Mouse (Mus musculus) small intestine, adult 2 months (tissue): ENCODE data around the gene Pdcl2. TPM values are rescaled to one million over a fixed set of nuclear protein-coding genes. Genes with fewer than 3 reads are reported as not detected.

Experiments
- H3K27ac ChIP-seq: fragments of 200-500 bp; 2 replicates; pipeline ENCODE4 v1.5.1; 2012; ENCODE audit warnings: low read depth, low read length, control low read depth, inconsistent platforms; ENCODE audit not compliant: insufficient read depth
- H3K27me3 ChIP-seq: fragments of 200-500 bp; 2 replicates; pipeline ENCODE4 v1.6.1; 2012; ENCODE audit warnings: mild to moderate bottlenecking, moderate library complexity, low read length, inconsistent platforms; ENCODE audit not compliant: control insufficient read depth, insufficient read depth
- H3K36me3 ChIP-seq: fragments of 200-500 bp; 2 replicates; pipeline ENCODE4 v1.6.1; 2012; ENCODE audit warnings: mild to moderate bottlenecking, low read length, control low read depth, inconsistent platforms; ENCODE audit not compliant: control insufficient read depth, insufficient read depth
- H3K4me1 ChIP-seq: fragments of 200-500 bp; 2 replicates; pipeline ENCODE4 v1.6.1; 2012; ENCODE audit warnings: low read length, inconsistent platforms, mixed read lengths; ENCODE audit not compliant: control insufficient read depth, insufficient read depth, insufficient read length
- H3K4me3 ChIP-seq: fragments of 200-500 bp; 2 replicates; pipeline ENCODE4 v1.5.1; 2012; ENCODE audit warnings: low read depth, mild to moderate bottlenecking, control low read depth, inconsistent platforms, low read length, moderate library complexity
- CTCF ChIP-seq: fragments of 200-500 bp; IDR thresholded peaks from 2 replicates; pipeline ENCODE4 v1.5.1; 2012; ENCODE audit warnings: low read depth, mild to moderate bottlenecking, control low read depth, inconsistent platforms, low read length, moderate library complexity, mixed read lengths; ENCODE audit not compliant: insufficient replicate concordance, insufficient read length; ENCODE audit errors: extremely low read depth
- POLR2A ChIP-seq: fragments of 200-500 bp; IDR thresholded peaks from 2 replicates; pipeline ENCODE4 v1.6.1; 2012; ENCODE audit warnings: low read depth, mild to moderate bottlenecking, control low read depth, inconsistent platforms, low read length, moderate library complexity
- WGBS: fragments of 180-500 bp; shearing (Covaris S2); methylation state at CpG from one replicate; pipeline ENCODE4 v1.1.7; 2018; 5-methylcytosine and 5-hydroxymethylcytosine counted together
- polyA plus RNA-seq: library from polyadenylated mRNA; depleted of rRNA; stranded (reverse); fragments of >200 nt; gene quantifications from 2 replicates; pipeline ENCODE4 v1.2.3, GENCODE M21; 2012; rRNA removed

Gene Pdcl2
- not detected in 2 replicates for polyA plus RNA-seq

DNA sequence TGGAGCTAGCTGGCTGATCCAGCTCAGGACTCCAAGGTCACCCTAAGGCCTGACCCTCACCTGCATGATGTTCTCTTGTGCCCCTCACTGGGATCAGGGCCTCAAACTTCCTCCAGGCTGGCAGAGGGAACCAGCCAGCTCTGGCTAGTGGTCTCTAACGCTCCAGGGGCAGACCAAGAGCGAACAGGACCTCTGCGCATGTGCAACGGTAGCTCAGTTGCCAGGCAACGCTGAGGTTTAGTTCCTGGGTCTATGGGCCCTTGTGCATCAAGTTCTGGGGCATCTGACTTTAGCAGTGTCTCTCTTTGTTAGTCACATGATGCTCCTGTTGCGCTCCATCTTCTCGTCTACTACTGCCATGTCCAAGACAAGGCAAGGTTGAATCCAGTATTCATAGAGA lies at the start of gene Pdcl2:
TSS of gene Pdcl2 (minus strand) at position 204 of the 400 bp plus-strand sequence.
- Histone ChIP-seq H3K27me3 (no peaks in the 10 kb centered on the region), H3K27ac (no peak within 1 kb of the TSS), H3K4me1 (no peaks in the 10 kb centered on the region), H3K4me3 (no peak within 1 kb of the TSS), H3K36me3 (no peaks in the 10 kb centered on the region)
- 91% methylated on average over 7 of the region's 7 CpGs for WGBS
- TF ChIP-seq CTCF (no peak), POLR2A (no peak)

DNA sequence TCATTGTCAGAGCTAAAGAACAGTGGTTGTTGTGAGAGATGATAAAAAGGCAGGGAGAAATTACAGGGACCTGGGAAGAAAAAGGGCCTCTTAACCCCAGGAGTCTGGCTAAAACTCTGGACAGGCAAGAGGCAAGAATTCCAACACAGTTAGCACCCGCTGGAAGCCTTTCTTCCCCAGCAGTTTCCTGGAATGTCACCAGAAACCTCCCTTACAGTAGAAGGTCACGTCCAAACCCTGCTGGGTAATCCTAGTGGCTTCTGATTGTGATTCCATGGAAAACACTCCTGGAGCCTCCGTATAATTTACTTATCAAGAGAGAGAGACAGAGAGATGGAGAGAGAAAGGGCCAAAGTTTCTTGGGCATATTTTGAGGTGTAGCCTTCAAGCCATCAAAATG lies 48.3 kb upstream of the Pdcl2 start:
- no peaks in the 10 kb centered on the region for H3K36me3 ChIP-seq
- WGBS, result 68% methylated on average over 3 of the region's 3 CpGs
- TF ChIP-seq CTCF (no peak), POLR2A (no peak)
- H3K27me3 ChIP-seq, result no peaks in the 10 kb centered on the region
- H3K4me3 ChIP-seq, result no peak overlapping the region
- H3K27ac ChIP-seq, result no peak overlapping the region
- H3K4me1 ChIP-seq, result no peaks in the 10 kb centered on the region

DNA sequence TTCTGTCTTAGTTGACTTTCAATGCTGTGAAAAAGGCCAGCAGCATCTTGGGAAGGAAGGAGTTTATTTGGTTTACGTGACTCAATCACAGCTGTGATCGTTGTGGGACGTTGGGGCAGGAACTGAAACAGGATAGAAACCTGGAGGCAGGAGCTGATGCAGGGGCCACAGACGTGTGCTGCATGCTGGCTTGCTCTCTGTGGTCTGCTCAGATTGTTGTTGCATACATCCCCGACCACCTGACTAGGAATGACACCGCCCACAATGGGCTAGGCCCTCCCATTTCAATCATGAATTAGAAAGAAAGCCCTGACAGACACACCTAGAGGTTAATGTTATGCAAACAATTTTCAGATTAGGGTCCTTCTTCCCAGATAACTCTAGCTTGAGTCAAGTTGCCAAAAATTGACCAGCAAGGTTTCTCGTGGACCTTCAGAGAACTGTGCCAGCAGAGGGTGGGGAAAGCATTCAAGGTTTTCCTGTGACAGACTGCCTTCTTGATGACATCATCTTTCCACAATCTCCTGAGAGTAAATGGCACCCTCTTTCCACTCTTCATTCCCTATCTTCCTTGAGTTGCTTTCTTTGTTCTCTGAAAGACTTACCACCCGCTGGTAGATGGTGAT lies 38.4 kb upstream of the Pdcl2 start:
- H3K27ac ChIP-seq, result no peak overlapping the region
- no peaks in the 10 kb centered on the region; the same call in 1 of the 2 replicates for H3K27me3 ChIP-seq
- no peaks in the 10 kb centered on the region for H3K4me1 ChIP-seq
- no peak for TF ChIP-seq POLR2A
- no peaks in the 10 kb centered on the region for H3K36me3 ChIP-seq
- no peak overlapping the region for H3K4me3 ChIP-seq
- 67% methylated on average over 8 of the region's 8 CpGs for WGBS

DNA sequence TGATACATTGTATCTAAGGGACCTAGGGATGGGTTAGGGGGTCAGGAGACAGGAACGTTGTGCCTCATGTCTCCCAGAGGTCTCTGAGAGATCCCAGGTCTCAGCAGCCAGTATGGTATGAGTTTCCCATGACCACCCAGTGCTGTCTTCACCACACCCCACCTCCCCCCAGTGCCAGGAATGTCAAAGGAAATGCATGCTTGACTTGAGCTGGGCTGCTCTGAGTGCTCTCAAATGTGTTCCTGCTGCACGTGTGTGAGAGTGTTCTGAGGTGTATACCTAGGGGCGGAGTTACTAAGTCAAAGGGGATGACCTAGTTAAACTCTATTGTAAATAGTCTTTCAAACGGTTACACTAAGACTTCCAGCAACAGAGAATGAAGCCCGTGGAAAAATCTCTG lies 34.5 kb upstream of the Pdcl2 start:
- H3K27ac ChIP-seq, result no peak overlapping the region
- peaks cover 5% of the 10 kb centered on the region for H3K27me3 ChIP-seq
- 36% methylated on average over 5 of the region's 5 CpGs for WGBS
- H3K4me3 ChIP-seq, result no peak overlapping the region
- H3K4me1 ChIP-seq, result peaks cover 11% of the 10 kb centered on the region
- TF ChIP-seq POLR2A (no peak), CTCF (no peak)
- H3K36me3 ChIP-seq, result no peaks in the 10 kb centered on the region

DNA sequence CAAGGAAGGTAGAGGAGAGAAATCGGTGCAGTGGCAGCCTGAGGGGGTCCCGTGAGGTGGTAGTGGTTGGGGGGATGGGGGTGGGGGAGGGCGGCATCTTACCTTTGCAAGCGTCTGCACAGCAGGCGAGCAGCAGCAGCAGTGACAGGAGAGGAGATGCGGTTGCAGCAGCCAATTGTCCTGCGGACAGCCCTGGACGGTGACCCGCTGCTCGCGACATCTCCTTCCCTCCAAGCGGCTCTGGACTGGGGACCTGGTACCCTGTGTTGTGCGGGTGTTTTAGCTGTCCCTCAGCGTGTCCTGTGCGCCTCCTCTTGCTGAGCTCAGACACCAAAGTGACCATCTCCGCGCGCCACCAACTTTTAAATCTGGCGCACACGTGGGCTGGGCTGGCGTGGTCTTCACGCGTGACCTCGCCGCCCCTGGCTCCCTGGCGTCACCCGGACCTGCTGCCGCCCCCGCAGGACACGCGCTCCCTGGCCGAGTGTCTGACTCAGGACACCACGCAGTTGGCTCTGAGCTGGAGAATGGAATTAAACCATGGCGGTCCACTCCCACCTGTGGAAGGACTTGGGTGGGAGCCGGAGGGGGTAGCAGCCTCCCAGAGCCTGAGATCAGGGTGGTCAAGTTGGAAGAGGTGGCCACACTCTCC lies 32.6 kb upstream of the Pdcl2 start, which contains the start of gene Nmu:
TSS of gene Nmu (minus strand) at position 336 of the 652 bp plus-strand sequence.
- H3K4me1 ChIP-seq, result peaks cover 11% of the 10 kb centered on the region
- TF ChIP-seq CTCF (no peak), POLR2A (no peak)
- peaks cover 5% of the 10 kb centered on the region for H3K27me3 ChIP-seq
- 7% methylated on average over 35 of the region's 35 CpGs for WGBS
- peak within 1 kb of the TSS; percentile 24 for H3K4me3 ChIP-seq
- no peak within 1 kb of the TSS for H3K27ac ChIP-seq
- H3K36me3 ChIP-seq, result no peaks in the 10 kb centered on the region

DNA sequence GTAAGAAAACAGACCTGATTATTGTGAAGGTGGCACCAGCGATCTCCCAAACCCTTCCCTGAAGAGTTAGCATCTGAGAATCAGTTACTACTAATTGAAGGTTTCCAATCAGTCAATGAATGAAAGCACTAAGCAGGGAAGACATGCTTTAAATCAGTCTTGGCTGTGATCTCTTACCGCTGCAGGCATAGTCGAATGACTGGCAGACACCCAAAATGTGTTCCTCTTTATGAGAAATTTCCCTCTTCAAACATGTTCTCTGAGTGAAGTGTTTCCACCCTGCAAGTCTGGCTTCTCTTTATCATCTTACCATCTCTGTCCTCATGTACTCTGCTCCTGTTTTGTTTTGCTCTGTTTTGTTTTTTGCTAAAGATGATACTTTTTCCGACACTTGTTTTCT lies 29.8 kb upstream of the Pdcl2 start:
- 59% methylated on average over 4 of the region's 4 CpGs for WGBS
- Histone ChIP-seq H3K27me3 (peaks cover 5% of the 10 kb centered on the region), H3K27ac (no peak overlapping the region), H3K36me3 (no peaks in the 10 kb centered on the region), H3K4me3 (no peak overlapping the region), H3K4me1 (peaks cover 11% of the 10 kb centered on the region)
- TF ChIP-seq CTCF (no peak), POLR2A (no peak)

DNA sequence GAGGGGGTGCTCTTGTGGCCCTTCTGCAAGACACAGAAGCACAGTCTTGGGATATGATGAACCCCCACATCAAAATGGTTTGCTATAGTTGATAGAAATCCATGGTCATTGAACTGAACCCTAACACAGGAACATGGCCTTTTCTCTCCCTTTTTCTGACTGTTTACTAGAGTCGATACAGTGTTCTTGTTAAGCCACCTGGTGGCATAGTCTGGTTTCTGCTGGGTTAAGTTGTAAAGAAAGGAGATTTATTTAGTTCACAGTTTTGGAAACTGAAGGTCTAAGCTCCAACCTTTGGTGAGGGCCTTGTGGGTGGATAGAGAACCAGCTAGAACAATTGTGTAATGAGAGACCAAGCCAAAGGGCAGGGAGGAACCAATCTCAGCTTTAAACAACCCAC lies 29.1 kb upstream of the Pdcl2 start:
- Histone ChIP-seq H3K27ac (no peak overlapping the region), H3K4me1 (peaks cover 11% of the 10 kb centered on the region), H3K27me3 (peaks cover 5% of the 10 kb centered on the region), H3K36me3 (no peaks in the 10 kb centered on the region), H3K4me3 (no peak overlapping the region)
- 87% methylated on average over 1 of the region's 1 CpGs for WGBS
- TF ChIP-seq POLR2A, result no peak
